Mouse (Mus musculus) A20 (cell line): ENCODE measurements around the gene Pax1.

Experiments
- DNase-seq: peaks from one replicate; pipeline ENCODE4 v3.0.0-alpha.2; 2011; ENCODE audit warnings: low read depth, low spot score

Pax1 gene

DNA sequence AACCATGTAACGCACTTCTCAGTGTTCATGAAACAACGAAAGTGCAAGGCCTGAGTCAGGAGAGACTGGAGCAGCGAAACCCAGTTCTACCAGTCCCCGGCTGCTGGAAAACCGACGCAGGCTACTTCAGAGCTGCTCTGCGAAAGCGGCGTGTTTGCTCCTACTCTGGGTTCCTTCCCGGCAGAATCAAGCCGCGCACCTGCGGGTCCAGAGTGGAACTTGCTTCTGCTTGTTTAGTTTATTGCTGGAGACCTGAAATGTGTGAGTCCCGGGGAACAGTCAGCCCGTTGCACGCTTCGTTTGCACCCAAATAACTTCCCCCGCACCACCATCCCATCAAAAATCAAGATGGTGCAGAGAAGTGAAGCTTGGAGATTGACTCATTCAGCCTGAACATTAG, at the start of gene Pax1:
Gene Pax1 (plus strand): TSS at position 345 of the 400 bp plus-strand sequence.
- DNase-seq: no peak

GRCm38 (mm10) chr2:147321036-147321435, 40.7 kb upstream of the Pax1 start:
- peak; percentile 45 for DNase-seq

DNA sequence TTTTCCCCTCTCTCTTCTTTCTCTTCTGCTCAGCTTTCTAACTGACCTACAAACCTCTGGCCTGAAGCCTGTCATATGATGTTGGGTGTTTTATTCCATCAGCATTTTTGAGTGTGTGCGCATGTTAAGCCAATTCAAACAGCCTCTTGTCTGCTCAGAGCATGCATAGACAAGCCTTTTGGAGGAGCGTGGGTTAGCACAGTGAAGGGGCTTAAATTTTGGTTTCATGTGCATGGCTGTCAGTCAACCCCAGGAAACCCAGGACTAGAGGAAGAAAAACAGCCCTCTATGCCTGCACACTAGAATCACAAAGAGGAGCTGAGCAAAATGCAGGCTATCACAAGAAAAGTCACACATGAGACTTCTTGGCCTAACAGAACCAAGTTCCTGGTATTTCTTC, 36.5 kb upstream of the Pax1 start:
- no peak for DNase-seq

GRCm38 (mm10) chr2:147332731-147333130, 29.0 kb upstream of the Pax1 start:
- no peak for DNase-seq

- DNase-seq: no peak
Measured at GRCm38 (mm10) chr2:147338729-147339128, 23.0 kb upstream of the Pax1 start.

- no peak for DNase-seq
Measured at GRCm38 (mm10) chr2:147339796-147340195, 21.9 kb upstream of the Pax1 start.

DNA sequence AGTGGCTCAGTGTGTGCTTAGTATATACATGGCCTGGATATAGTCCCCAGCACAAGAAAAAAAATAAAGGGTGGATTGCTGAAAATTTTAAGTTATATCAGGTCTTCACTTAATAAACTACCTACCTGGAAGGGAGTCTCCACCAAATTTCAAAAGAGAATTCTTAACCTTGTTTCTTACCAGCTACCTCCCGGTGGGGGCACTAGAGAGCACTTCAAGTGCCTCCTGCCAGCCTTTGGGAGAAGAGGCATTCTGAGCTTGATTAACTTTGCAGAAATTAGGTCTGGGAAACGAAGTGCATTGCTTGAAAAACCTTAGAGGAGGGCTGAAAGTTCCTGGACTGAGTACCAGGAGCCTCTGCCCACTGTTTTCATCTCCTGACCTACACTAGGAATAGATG, 19.5 kb upstream of the Pax1 start:
- no peak for DNase-seq

DNA sequence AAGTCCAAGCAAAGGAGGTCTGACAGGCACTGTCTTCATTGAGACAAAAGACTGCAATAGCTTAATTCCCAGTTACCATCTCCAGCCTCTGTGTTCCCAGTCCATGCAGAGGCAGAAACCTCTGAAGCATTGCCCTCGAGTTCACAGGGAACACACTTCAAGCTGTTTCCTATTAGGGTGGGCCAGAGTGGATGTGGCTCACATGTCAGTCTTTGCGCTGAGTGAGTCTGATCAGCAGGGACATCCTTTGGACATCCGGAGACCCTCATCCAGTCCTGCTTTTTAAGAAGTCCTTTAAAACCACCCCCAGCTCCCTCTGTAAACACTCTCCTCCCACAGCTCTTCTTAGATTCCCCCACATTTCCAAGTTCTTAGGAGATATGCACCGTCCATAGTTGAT, 2.0 kb upstream of the Pax1 start:
- no peak for DNase-seq

DNA sequence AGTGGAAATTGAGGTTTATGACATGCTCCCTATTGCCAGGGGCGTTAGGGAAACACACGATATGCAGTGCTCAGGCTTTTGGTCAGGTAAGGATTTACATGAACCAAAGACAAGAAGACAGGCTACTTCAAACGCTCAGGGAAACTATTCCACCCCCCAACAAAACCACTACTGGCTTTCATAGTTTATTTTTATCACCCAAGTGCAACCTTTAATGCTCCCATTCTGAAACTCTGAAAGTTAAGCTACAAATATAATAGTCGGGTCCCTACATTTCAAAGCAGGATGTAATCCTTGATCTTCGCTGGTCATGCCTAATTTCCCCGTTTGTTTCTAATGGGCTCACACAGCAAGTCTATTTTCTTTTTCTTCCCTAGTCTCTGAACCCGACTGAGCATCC, 1.3 kb upstream of the Pax1 start:
- no peak for DNase-seq

- DNase-seq: no peak
Measured at GRCm38 (mm10) chr2:147360856-147361255, 869 bp upstream of the Pax1 start.

- no peak for DNase-seq
Measured at GRCm38 (mm10) chr2:147362316-147362715, 591 bp downstream of the Pax1 start.

GRCm38 (mm10) chr2:147363401-147364130, 1.8 kb downstream of the Pax1 start:
- no peak for DNase-seq

DNA sequence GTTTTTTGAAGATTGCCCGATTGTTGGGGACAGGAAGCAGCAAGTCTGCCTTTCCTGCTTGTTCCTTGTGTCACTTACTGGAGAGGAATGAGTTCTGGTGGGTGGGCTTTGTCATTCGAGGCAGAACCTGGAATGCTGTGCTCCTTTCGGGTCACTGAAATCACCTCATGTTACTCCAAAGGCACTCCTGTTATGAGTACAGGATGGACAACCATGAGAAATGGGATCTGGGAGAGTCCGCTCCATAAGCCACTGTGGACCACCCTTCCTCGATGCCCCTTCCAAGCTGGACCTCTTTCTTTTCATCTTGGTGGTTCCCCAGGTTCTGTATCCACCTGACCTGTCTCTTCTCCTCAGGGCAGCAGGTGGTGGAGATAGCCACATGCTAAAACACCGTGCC, 2.5 kb downstream of the Pax1 start:
- DNase-seq: no peak

DNA sequence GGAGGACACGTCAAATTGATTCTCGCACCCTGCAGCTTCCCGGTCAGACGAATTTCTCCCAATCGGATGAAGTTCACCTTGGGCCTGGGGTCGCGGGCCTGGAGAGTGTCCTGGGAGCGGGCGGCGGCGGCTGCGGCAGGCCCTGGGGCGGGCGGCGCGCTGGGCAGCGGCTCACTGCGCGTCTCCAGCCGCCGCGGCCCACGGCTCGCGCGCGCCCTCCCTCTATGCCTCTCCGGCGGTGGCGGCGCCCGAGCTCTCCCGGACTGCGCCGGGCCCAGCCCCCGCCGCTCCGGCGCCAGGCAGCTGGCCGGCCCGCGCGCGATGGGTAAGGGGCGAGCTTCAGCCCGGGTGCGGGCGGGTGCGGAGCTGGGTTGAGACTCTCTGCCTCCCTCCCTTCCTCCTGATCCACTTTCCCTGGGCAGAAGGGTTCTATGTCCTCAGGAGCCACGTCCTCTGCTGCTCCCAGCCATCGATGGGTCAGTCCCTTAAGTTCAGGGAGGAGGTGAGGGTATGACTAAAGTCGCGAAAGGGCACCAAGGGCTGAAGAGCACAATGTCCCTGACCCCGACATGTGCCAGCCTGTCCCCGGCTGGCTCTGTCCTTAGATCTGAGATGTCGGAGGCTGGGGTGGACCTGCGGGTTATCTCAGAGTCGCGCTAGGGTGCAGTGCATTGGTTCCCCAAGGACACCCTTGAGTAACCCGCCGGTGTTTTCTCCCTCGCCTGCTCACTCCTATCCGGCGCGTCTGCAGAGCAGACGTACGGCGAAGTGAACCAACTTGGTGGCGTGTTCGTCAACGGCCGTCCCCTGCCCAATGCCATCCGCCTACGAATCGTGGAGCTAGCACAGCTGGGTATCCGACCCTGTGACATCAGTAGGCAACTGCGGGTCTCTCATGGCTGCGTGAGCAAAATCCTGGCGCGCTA, 3.5 kb downstream of the Pax1 start:
- DNase-seq: no peak

- no peak for DNase-seq
Measured at GRCm38 (mm10) chr2:147365908-147366630, 4.3 kb downstream of the Pax1 start.

DNA sequence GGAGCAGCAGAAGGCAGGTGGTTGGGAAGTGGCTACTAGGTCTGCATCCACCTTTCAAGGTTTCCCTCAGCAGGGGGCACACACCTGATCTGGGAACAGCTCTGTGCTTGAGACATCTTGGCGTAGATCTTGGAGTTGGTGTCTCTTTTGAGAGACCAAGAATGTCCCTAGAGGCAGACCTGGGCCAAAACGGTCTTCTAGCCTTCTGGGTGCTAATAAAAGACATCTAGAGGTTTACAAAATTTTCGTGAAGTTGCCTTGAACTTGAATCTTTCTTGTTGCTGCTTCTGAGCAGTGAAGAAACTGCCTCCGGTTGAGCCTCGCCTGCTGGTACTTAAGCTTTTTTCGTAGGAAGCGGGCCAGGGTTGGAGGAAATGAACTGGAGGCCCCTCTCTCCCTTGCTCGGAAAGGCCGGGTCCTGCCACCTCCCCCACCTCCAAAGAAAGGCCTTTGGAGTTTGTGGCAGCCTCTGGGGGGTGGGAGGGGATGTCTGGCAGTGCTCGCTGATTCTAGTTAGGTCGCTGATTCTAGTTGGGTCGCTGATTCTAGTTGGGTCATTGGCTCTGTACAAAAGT, 5.6 kb downstream of the Pax1 start:
- no peak for DNase-seq

DNA sequence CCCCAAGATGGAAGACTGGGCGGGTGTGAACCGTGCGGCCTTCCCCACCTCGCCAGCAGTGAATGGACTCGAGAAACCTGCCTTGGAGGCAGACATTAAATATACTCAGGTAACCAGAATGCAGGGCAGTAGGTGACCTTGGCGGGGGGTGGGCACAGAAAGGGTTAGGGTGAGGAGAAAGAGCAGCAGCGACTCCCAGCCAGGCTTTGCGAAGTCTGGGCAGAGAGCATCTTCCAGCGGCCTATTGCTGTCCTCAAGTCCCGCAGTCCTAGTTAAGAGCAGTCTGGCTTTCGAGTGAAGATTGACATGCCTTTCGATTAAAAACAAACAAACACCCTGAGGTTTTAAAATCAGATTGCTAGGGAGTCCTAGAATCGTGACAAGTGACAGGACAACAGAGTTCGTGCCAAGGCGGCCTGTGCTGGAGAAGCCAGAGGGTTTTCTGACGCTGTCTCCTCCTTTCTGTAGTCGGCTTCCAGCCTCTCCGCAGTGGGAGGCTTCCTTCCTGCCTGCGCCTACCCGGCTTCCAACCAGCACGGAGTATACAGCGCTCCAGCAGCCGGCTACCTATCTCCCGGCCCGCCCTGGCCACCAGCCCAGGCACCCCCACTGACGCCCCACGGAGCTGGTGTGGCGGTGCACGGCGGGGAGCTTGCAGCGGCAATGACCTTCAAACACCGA, 6.3 kb downstream of the Pax1 start:
- no peak for DNase-seq

DNA sequence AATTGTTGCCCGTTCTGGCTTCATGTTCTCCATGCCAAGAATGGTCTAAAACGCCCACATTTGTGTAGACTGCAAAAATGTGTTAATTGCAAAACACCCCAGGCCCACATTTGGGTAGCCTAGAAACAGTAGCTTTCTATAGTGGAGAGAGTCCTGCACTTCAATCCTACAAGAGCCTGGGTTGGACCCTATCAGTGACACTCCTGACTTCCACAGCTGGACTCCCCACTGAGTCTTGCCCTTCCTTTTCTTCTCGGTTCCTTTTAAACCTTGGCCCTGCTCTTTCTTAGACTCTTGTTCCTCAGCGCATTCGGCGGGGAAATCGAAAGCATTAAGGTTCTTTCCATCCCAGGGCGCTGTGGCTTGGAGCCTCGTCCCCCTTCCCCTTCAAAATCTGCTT, 7.8 kb downstream of the Pax1 start:
- no peak for DNase-seq

DNA sequence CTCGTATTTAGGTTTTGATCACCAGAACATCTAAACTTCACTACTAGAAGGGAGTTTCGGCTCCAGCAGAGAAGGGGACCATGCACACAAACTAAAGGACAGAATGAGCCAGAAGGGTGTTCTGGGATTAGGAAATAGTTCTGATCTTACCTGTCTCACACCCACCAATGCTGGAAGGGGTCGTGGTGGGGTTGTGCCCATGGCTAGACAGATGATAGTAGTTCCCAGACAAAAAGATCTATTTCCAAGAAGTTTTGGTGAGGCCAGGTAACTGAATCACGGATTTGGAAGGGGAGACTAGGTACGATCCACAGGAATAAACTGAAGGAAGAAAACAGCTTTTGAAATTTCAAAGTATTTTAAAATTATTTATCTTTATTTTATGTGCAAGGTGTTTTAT, 8.4 kb downstream of the Pax1 start:
- no peak for DNase-seq

DNA sequence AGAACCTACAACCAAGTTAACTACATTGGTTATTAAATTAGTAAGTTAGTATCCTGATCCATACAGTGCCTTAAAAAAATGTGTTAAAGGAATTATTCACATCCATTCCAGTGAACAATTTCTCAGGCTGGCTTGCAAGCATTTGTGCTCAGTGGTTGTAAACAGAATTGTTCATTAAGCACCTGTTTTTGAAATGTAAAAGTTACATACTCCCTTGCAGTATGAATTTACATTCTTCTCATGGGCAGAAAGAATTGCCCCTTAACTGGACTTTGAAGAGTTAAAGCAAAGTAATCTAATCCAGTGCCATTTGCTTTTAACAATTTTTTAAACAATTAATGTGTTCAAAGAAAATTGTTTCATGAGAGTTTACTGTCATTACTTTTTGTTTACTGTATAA, 9.6 kb downstream of the Pax1 start:
- DNase-seq: no peak

DNA sequence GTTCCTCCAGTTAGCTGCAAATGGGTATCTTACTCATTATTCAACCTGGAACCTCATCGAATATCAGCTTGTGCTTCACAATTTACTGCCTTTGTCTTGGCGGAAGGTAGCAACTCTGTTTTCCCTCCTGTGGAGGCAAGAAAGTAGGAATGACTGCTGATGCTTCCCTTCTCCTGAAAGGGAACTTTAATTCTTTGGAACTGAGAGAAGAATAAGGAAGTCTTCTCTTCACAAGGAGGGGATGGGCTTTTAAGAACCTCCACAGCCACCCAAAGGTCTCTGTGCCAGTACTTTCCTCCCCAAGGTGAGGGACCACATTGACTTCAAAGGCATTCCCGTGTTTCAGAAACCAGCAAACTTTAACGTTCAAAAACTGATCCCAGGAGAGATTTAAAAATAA, 10.1 kb downstream of the Pax1 start:
- DNase-seq: no peak
